Comparison of ENCODE assay signal across 19 mouse cellular contexts in genomic region chr9:21639031-21639430, GRCm38 (mm10). TPM values are rescaled to one million over a fixed set of nuclear protein-coding genes. Genes with fewer than 3 reads are reported as not detected.
DNase-seq lines count a peak whose midpoint lies in the region; ATAC-seq and TF ChIP-seq lines count a peak whose summit lies in the region.
"Had no signal": no experiment of that assay in that cellular context is flagged by ENCODE, and none has a peak within 500 bp of the region (broad histone marks: within the 10 kb centered on the region; RNA-seq: fewer than 3 reads in every experiment).

No protein-coding gene starts in this region.

- TF ChIP-seq CTCF in lung, adult 2 months (IDR thresholded peaks at IDR 0.05; ENCODE audit: insufficient read depth, low read length) = no peak

- H3K4me1 ChIP-seq in lung, adult 2 months (ENCODE audit: control insufficient read depth, insufficient read depth, low read length) = no peaks in the 10 kb centered on the region
- H3K4me1 ChIP-seq: forebrain, embryonic 15.5 days; heart, embryonic 10.5 days had no signal

- no peak for TF ChIP-seq POLR2A in lung, adult 2 months (IDR thresholded peaks at IDR 0.05; ENCODE audit: borderline replicate concordance, extremely low read depth, low read depth, low read length)

- 95% methylated on average over 11 of the region's 11 CpGs for WGBS in lung, adult 2 months

- DNase-seq in cerebellum, adult 11 months = no peak
- DNase-seq in brain, adult 2 months (ENCODE audit: low read depth, low spot score) = peak; percentile 53
- peak; percentile 49 for DNase-seq in cerebellum, adult 8-10 months
- peak; percentile 27 to 41 for DNase-seq in cerebellum, postnatal 10 days
- DNase-seq in thymus, postnatal 4 days = no peak
- DNase-seq in lung, adult 2 months = no peak
- DNase-seq in spleen, postnatal 10 days (ENCODE audit: low spot score in 2 of 2) = no peak
- DNase-seq: adrenal gland, adult 8-10 months; adrenal gland, postnatal 25 days; gastrocnemius, postnatal 36 days; heart, adult 2 months; kidney, adult 2 months had no signal

- peak; percentile 12; the same call in 1 of the 2 replicates for ATAC-seq in cerebellum, adult (ENCODE audit: insufficient number of reproducible peaks, low FRiP score, low TSS enrichment)
- ATAC-seq: activated CD4-positive, CD25-positive, alpha-beta regulatory T cell, adult 4 months; forebrain, embryonic 15.5 days; hindbrain, embryonic 16.5 days; intestine, embryonic 16.5 days had no signal

- H3K4me3 ChIP-seq in lung, adult 2 months (replicated peaks; ENCODE audit: extremely low read depth, low read depth, low read length) = no peak overlapping the region
- H3K4me3 ChIP-seq: forebrain, embryonic 15.5 days; heart, adult 2 months; heart, embryonic 10.5 days; hindbrain, embryonic 13.5 days had no signal

RNA-seq across cellular contexts. Expression of gene Smarca4, which starts 23.1 kb away (rescaled TPM):
- polyA plus RNA-seq in lung, adult 2 months (2012; rRNA removed) = 37.7 and 38.6 TPM in 2 replicates

RNA-seq across cellular contexts. Expression of gene Yipf2, which starts 46.4 kb away (rescaled TPM):
- polyA plus RNA-seq in lung, adult 2 months (2012; rRNA removed) = 47.8 and 58.7 TPM in 2 replicates

RNA-seq across cellular contexts. Expression of gene Timm29, which starts 46.5 kb away (rescaled TPM):
- polyA plus RNA-seq in lung, adult 2 months (2012; rRNA removed) = 23.6 and 24.3 TPM in 2 replicates

Comparison
In these comparisons a context has a peak if more than half of its experiments do, and no peak if none do; other contexts are left out.
1. DNase-seq: peak in brain, adult 2 months (single experiment), cerebellum, adult 8-10 months (single experiment) and cerebellum, postnatal 10 days (2 of 2); none in cerebellum, adult 11 months (single experiment), thymus, postnatal 4 days (single experiment), lung, adult 2 months (single experiment) and spleen, postnatal 10 days (0 of 2).